In the genomic region with DNA sequence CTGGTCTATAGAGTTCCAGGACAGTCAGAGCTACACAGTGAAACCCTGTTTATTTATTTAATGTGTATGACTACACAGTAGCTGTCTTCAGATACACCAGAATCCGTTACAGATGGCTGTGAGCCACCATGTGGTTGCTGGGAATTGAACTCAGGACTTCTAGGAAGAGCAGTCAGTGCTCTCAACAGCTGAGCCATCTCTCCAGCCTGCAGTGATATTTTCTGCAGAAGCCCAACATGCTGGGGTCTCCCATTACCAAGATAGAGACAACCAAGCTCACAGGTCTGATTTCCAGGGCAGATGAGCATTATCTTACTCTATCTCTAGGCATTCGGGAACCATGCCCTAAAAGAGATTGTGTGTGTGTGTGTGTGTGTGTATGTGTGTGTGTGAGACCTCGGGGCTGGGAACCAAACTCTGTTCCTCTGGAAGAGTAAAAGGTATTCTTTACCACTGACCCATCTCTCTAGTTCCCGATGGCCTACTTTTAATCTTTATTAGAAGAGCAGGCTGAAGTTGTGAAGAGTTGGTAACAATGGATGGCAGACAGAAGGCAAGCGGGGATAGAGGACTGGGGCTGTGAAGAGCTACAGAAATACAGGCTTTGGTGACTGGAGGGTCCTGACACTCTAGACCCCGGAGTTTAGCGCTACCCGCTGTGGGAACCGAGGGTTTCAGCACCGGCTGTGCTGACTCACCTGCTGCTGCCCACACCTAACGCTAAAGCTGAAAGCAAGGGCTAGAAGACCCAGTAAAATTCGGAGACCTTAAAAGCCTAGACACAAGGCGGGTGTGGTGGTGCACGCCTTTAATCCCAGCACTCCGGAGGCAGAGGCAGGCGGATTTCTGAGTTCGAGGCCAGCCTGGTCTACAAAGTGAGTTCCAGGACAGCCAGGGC, we compare ENCODE assay signal across 8 mouse cellular contexts. TPM values are rescaled to one million over a fixed set of nuclear protein-coding genes. Genes with fewer than 3 reads are reported as not detected.
A peak's percentile ranks its signal among the peaks of the same experiment; 100 is the strongest.
DNase-seq lines count a peak whose midpoint lies in the region; ATAC-seq and TF ChIP-seq lines count a peak whose summit lies in the region.

No protein-coding gene starts in this region.

- H3K27me3 ChIP-seq in heart, embryonic 13.5 days (replicated peaks), result no peaks in the 10 kb centered on the region
- no peaks in the 10 kb centered on the region for H3K27me3 ChIP-seq in embryonic facial prominence, embryonic 15.5 days
- H3K27me3 ChIP-seq in kidney, postnatal 0 days (ENCODE audit: insufficient read depth, low read length), result no peaks in the 10 kb centered on the region
- H3K27me3 ChIP-seq in neural tube, embryonic 13.5 days, result no peaks in the 10 kb centered on the region

- in situ Hi-C loops in ES-E14 (cut with MboI; ENCODE audit: low sequenced_read_pairs in 2 of 2, unreplicated experiment in 2 of 2), result no loop called here

- peak overlapping the region; percentile 73 for H3K4me3 ChIP-seq in heart, embryonic 13.5 days
- peak overlapping the region; percentile 74 to 79 for H3K4me3 ChIP-seq in ES-E14 (ENCODE audit: insufficient read depth in 1 of 2, low read depth in 1 of 2, low read length in 2 of 2, poor library complexity in 1 of 2, severe bottlenecking in 1 of 2)
- H3K4me3 ChIP-seq in embryonic facial prominence, embryonic 15.5 days (replicated peaks), result peak overlapping the region; percentile 62
- H3K4me3 ChIP-seq in kidney, postnatal 0 days (replicated peaks; ENCODE audit: low read depth, low read length), result peak overlapping the region; percentile 2; the same call in 1 of the 2 replicates
- peak overlapping the region; percentile 68 for H3K4me3 ChIP-seq in neural tube, embryonic 13.5 days

- DNase-seq in heart, postnatal 10 days, result no peak
- peak; percentile 30 for DNase-seq in ES-E14 (ENCODE audit: low read depth, low spot score)
- DNase-seq in kidney, postnatal 0 days (ENCODE audit: low spot score), result no peak
- no peak for DNase-seq in left cerebral cortex, postnatal 14 days (ENCODE audit: low spot score in 2 of 2)

- peaks cover 52% of the 10 kb centered on the region for H3K4me1 ChIP-seq in heart, embryonic 13.5 days
- H3K4me1 ChIP-seq in ES-E14 (ENCODE audit: control insufficient read depth in 2 of 2, insufficient read depth in 2 of 2, low read length in 2 of 2, poor library complexity in 1 of 2), result peaks cover 0 to 11% of the 10 kb centered on the region in 2 experiments; a peak in 3 of 4 replicates
- peaks cover 42% of the 10 kb centered on the region for H3K4me1 ChIP-seq in embryonic facial prominence, embryonic 15.5 days
- peaks cover 10% of the 10 kb centered on the region for H3K4me1 ChIP-seq in kidney, postnatal 0 days (replicated peaks; ENCODE audit: insufficient read depth, low read length)
- peaks cover 56% of the 10 kb centered on the region for H3K4me1 ChIP-seq in neural tube, embryonic 13.5 days (replicated peaks)

- H3K36me3 ChIP-seq in heart, embryonic 13.5 days, result peaks cover 16% of the 10 kb centered on the region
- H3K36me3 ChIP-seq in ES-E14 (ENCODE audit: control insufficient read depth, insufficient read depth, low read length, poor library complexity, severe bottlenecking), result peaks cover 4% of the 10 kb centered on the region; the same call in 1 of the 2 replicates
- peaks cover 18% of the 10 kb centered on the region; the same call in 1 of the 2 replicates for H3K36me3 ChIP-seq in embryonic facial prominence, embryonic 15.5 days
- H3K36me3 ChIP-seq in kidney, postnatal 0 days (ENCODE audit: insufficient read depth, low read length), result 0 out of 2 replicates have a peak, but pooled peaks cover 7% of the 10 kb centered on the region
- H3K36me3 ChIP-seq in neural tube, embryonic 13.5 days, result peaks cover 19% of the 10 kb centered on the region

- TF ChIP-seq CTCF in kidney, postnatal 0 days (IDR thresholded peaks at IDR 0.05; ENCODE audit: low read depth), result no peak

- H3K27ac ChIP-seq in heart, embryonic 13.5 days (replicated peaks), result peak overlapping the region; percentile 86
- H3K27ac ChIP-seq in ES-E14 (ENCODE audit: insufficient read depth, low read depth, low read length, poor library complexity, severe bottlenecking), result peak overlapping the region; percentile 96
- H3K27ac ChIP-seq in embryonic facial prominence, embryonic 15.5 days (replicated peaks), result peak overlapping the region; percentile 93
- peak overlapping the region; percentile 90 for H3K27ac ChIP-seq in kidney, postnatal 0 days
- peak overlapping the region; percentile 89 for H3K27ac ChIP-seq in neural tube, embryonic 13.5 days (replicated peaks)

- intact Hi-C loops in heart, postnatal 10 days (cut with DNase I), result no loop called here
- intact Hi-C loops in left cerebral cortex, postnatal 14 days (cut with DNase I), result loop anchor here (2.0 kb wide), 1 partner anchor 55 kb away; a partner anchor contains a TSS

- peak overlapping the region; percentile 55 for H3K9ac ChIP-seq in heart, embryonic 13.5 days
- peak overlapping the region; percentile 88 for H3K9ac ChIP-seq in ES-E14 (ENCODE audit: insufficient read depth, low read depth, low read length, poor library complexity, severe bottlenecking)
- H3K9ac ChIP-seq in embryonic facial prominence, embryonic 15.5 days, result no peak overlapping the region
- H3K9ac ChIP-seq in kidney, postnatal 0 days (ENCODE audit: low read depth, low read length), result no peak overlapping the region
- peak overlapping the region; percentile 70 for H3K9ac ChIP-seq in neural tube, embryonic 13.5 days

- H3K9me3 ChIP-seq in heart, embryonic 13.5 days, result no peaks in the 10 kb centered on the region
- H3K9me3 ChIP-seq in ES-E14 (ENCODE audit: control insufficient read depth, insufficient read depth, low read depth, low read length), result no peaks in the 10 kb centered on the region
- H3K9me3 ChIP-seq in embryonic facial prominence, embryonic 15.5 days (replicated peaks), result no peaks in the 10 kb centered on the region
- H3K9me3 ChIP-seq in kidney, postnatal 0 days (replicated peaks; ENCODE audit: low read length), result no peaks in the 10 kb centered on the region
- H3K9me3 ChIP-seq in neural tube, embryonic 13.5 days, result no peaks in the 10 kb centered on the region

- 31% methylated on average over 17 of the region's 17 CpGs for WGBS in heart, embryonic 13.5 days
- WGBS in embryonic facial prominence, embryonic 15.5 days, result 35% methylated on average over 17 of the region's 17 CpGs
- WGBS in kidney, postnatal 0 days, result 34% methylated on average over 17 of the region's 17 CpGs
- 42% methylated on average over 17 of the region's 17 CpGs for WGBS in neural tube, embryonic 13.5 days

- H3K4me2 ChIP-seq in heart, embryonic 13.5 days, result peak overlapping the region; percentile 54
- peak overlapping the region; percentile 77 for H3K4me2 ChIP-seq in embryonic facial prominence, embryonic 15.5 days (replicated peaks)
- H3K4me2 ChIP-seq in kidney, postnatal 0 days (ENCODE audit: low read length), result peak overlapping the region; percentile 48; the same call in 1 of the 2 replicates
- peak overlapping the region; percentile 47 for H3K4me2 ChIP-seq in neural tube, embryonic 13.5 days

- ATAC-seq in heart, embryonic 13.5 days (ENCODE audit: extremely low read depth, insufficient number of reproducible peaks, low FRiP score, low TSS enrichment), result no peak
- no peak for ATAC-seq in embryonic facial prominence, embryonic 15.5 days (ENCODE audit: insufficient number of reproducible peaks, low FRiP score, low TSS enrichment, low read depth)
- no peak for ATAC-seq in kidney, postnatal 0 days (replicated peaks; ENCODE audit: low FRiP score, low read depth)
- ATAC-seq in neural tube, embryonic 13.5 days (ENCODE audit: low read depth), result no peak
- ATAC-seq in megakaryocyte progenitor cell, adult 5-6 weeks (replicated peaks; ENCODE audit: poor library complexity), result no peak

RNA-seq across cellular contexts. Expression of a gene that starts 1.1 kb away (rescaled TPM):
- polyA plus RNA-seq in heart, embryonic 13.5 days (2015; fragmentation: Nextera tagmentation; extraction: Ambion mirVana), result 12.9 and 13.9 TPM in 2 replicates
- total RNA-seq in heart, postnatal 10 days (2021), result 10 to 100 TPM in 1 of 2 experiments, 1 to 10 TPM in 1; 9.6 to 10.8 TPM
- total RNA-seq in ES-E14 (2012; rRNA removed), result 19.4 and 21.2 TPM in 2 replicates
- 24.2 and 26.0 TPM in 2 replicates for polyA plus RNA-seq in embryonic facial prominence, embryonic 15.5 days (2015; fragmentation: Nextera tagmentation; extraction: Ambion mirVana)
- 16.7 and 18.3 TPM in 2 replicates for polyA plus RNA-seq in kidney, postnatal 0 days (2015; fragmentation: Nextera tagmentation; extraction: Ambion mirVana)
- 23.5 and 25.8 TPM in 2 replicates for polyA plus RNA-seq in neural tube, embryonic 13.5 days (2015; fragmentation: Nextera tagmentation; extraction: Ambion mirVana)
- total RNA-seq in left cerebral cortex, postnatal 14 days (2021), result 10 to 100 TPM; 24.8 to 27.4 TPM
- 6.2 and 6.4 TPM in 2 replicates for total RNA-seq in megakaryocyte progenitor cell, adult 5-6 weeks (2015)
- total RNA-seq in megakaryocyte progenitor cell, adult 5-6 weeks (2017), result 11.1 and 12.2 TPM in 2 replicates

RNA-seq across cellular contexts. Expression of a gene that starts 1.6 kb away (rescaled TPM):
- polyA plus RNA-seq in heart, embryonic 13.5 days (2015; fragmentation: Nextera tagmentation; extraction: Ambion mirVana), result 8.0 and 10.3 TPM in 2 replicates
- 10 to 100 TPM; 10.5 to 10.9 TPM for total RNA-seq in heart, postnatal 10 days (2021)
- 9.9 and 14.7 TPM in 2 replicates for total RNA-seq in ES-E14 (2012; rRNA removed)
- 24.6 and 28.2 TPM in 2 replicates for polyA plus RNA-seq in embryonic facial prominence, embryonic 15.5 days (2015; fragmentation: Nextera tagmentation; extraction: Ambion mirVana)
- 18.7 and 19.7 TPM in 2 replicates for polyA plus RNA-seq in kidney, postnatal 0 days (2015; fragmentation: Nextera tagmentation; extraction: Ambion mirVana)
- polyA plus RNA-seq in neural tube, embryonic 13.5 days (2015; fragmentation: Nextera tagmentation; extraction: Ambion mirVana), result 22.9 and 24.1 TPM in 2 replicates
- 10 to 100 TPM; 49.0 to 63.8 TPM for total RNA-seq in left cerebral cortex, postnatal 14 days (2021)
- 9.8 and 12.7 TPM in 2 replicates for total RNA-seq in megakaryocyte progenitor cell, adult 5-6 weeks (2015)
- total RNA-seq in megakaryocyte progenitor cell, adult 5-6 weeks (2017), result 9.2 and 9.8 TPM in 2 replicates

RNA-seq across cellular contexts. Expression of a gene that starts 20.2 kb away (rescaled TPM):
- 0.59 and 0.60 TPM in 2 replicates for polyA plus RNA-seq in heart, embryonic 13.5 days (2015; fragmentation: Nextera tagmentation; extraction: Ambion mirVana)
- under 1 TPM; 0.74 to 0.84 TPM for total RNA-seq in heart, postnatal 10 days (2021)
- 5.3 and 5.6 TPM in 2 replicates for total RNA-seq in ES-E14 (2012; rRNA removed)
- polyA plus RNA-seq in embryonic facial prominence, embryonic 15.5 days (2015; fragmentation: Nextera tagmentation; extraction: Ambion mirVana), result 0.79 and 1.5 TPM in 2 replicates
- 1.8 and 2.0 TPM in 2 replicates for polyA plus RNA-seq in kidney, postnatal 0 days (2015; fragmentation: Nextera tagmentation; extraction: Ambion mirVana)
- 1.6 and 2.1 TPM in 2 replicates for polyA plus RNA-seq in neural tube, embryonic 13.5 days (2015; fragmentation: Nextera tagmentation; extraction: Ambion mirVana)
- total RNA-seq in left cerebral cortex, postnatal 14 days (2021), result 10 to 100 TPM; 17.4 to 20.5 TPM
- total RNA-seq in megakaryocyte progenitor cell, adult 5-6 weeks (2015), result 0.20 and 0.30 TPM in 2 replicates
- 0.41 and 1.9 TPM in 2 replicates for total RNA-seq in megakaryocyte progenitor cell, adult 5-6 weeks (2017)

RNA-seq across cellular contexts. Expression of a gene that starts 54.9 kb away (rescaled TPM):
- polyA plus RNA-seq in heart, embryonic 13.5 days (2015; fragmentation: Nextera tagmentation; extraction: Ambion mirVana), result 25.0 and 25.4 TPM in 2 replicates
- total RNA-seq in heart, postnatal 10 days (2021), result 10 to 100 TPM; 58.4 to 61.4 TPM
- 14.9 and 18.6 TPM in 2 replicates for total RNA-seq in ES-E14 (2012; rRNA removed)
- polyA plus RNA-seq in embryonic facial prominence, embryonic 15.5 days (2015; fragmentation: Nextera tagmentation; extraction: Ambion mirVana), result 42.3 and 43.7 TPM in 2 replicates
- 21.7 and 25.3 TPM in 2 replicates for polyA plus RNA-seq in kidney, postnatal 0 days (2015; fragmentation: Nextera tagmentation; extraction: Ambion mirVana)
- 68.5 and 72.3 TPM in 2 replicates for polyA plus RNA-seq in neural tube, embryonic 13.5 days (2015; fragmentation: Nextera tagmentation; extraction: Ambion mirVana)
- total RNA-seq in left cerebral cortex, postnatal 14 days (2021), result 100 to 1,000 TPM; 342 to 349 TPM
- 31.4 and 35.8 TPM in 2 replicates for total RNA-seq in megakaryocyte progenitor cell, adult 5-6 weeks (2015)
- total RNA-seq in megakaryocyte progenitor cell, adult 5-6 weeks (2017), result 8.1 and 10.2 TPM in 2 replicates

Comparison
In these comparisons a context has a peak if more than half of its experiments do, and no peak if none do; other contexts are left out.
1. H3K4me3 ChIP-seq: peak in every context shown above with its lines; median percentile 76 in ES-E14; 73 in heart, embryonic 13.5 days; 68 in neural tube, embryonic 13.5 days; 62 in embryonic facial prominence, embryonic 15.5 days; 2 in kidney, postnatal 0 days.
2. H3K9ac ChIP-seq: peak in heart, embryonic 13.5 days (single experiment), ES-E14 (single experiment) and neural tube, embryonic 13.5 days (single experiment); none in embryonic facial prominence, embryonic 15.5 days (single experiment) and kidney, postnatal 0 days (single experiment).
3. Peak in every context shown above with its lines, with median percentiles within 50 percentile points of each other: H3K27ac ChIP-seq and H3K4me2 ChIP-seq.